Mouse (Mus musculus): Measurements from ENCODE around the gene Zfp184. TPM values are rescaled to one million over a fixed set of nuclear protein-coding genes. Genes with fewer than 3 reads are reported as not detected.

The Zfp184 gene
- polyA plus RNA-seq, 1 experiment from 2014 or later, result 25.4 TPM

GRCm38 (mm10) chr13:21913854-21914253, 31.0 kb upstream of the Zfp184 start:
- H3K4me1 ChIP-seq, result peaks cover 20% of the 10 kb centered on the region
- H3K36me3 ChIP-seq (ENCODE audit: poor library complexity, severe bottlenecking), result no peaks in the 10 kb centered on the region
- H3K4me3 ChIP-seq, result 0 out of 2 replicates have a peak overlapping the region, but pooled peaks have one; percentile 17
- no peak overlapping the region for H3K27ac ChIP-seq
- no peak for ATAC-seq
- H3K9me3 ChIP-seq (replicated peaks), result no peaks in the 10 kb centered on the region
- H3K9ac ChIP-seq, result no peak overlapping the region
- 7% methylated on average over 8 of the region's 8 CpGs for WGBS
- peak overlapping the region; percentile 41 for H3K4me2 ChIP-seq
- H3K27me3 ChIP-seq, result peaks cover 48% of the 10 kb centered on the region

GRCm38 (mm10) chr13:21914599-21914998, 30.3 kb upstream of the Zfp184 start:
- H3K27me3 ChIP-seq, result peaks cover 55% of the 10 kb centered on the region

GRCm38 (mm10) chr13:21915487-21915886, 29.4 kb upstream of the Zfp184 start:
- Histone ChIP-seq H3K4me1 (peaks cover 24% of the 10 kb centered on the region), H3K27me3 (peaks cover 56% of the 10 kb centered on the region), H3K4me3 (no peak overlapping the region), H3K9me3 (replicated peaks) (no peaks in the 10 kb centered on the region), H3K4me2 (no peak overlapping the region), H3K27ac (no peak overlapping the region), H3K36me3 (ENCODE audit: poor library complexity, severe bottlenecking) (no peaks in the 10 kb centered on the region), H3K9ac (no peak overlapping the region)
- WGBS, result 50% methylated on average over 5 of the region's 5 CpGs
- ATAC-seq, result no peak

More at GRCm38 (mm10) chr13:21914599-21914998, 30.3 kb upstream of the Zfp184 start:
- ATAC-seq, result 0 out of 2 replicates have a peak, but pooled peaks have one; percentile 43
- Histone ChIP-seq H3K4me1 (peaks cover 24% of the 10 kb centered on the region), H3K36me3 (ENCODE audit: poor library complexity, severe bottlenecking) (no peaks in the 10 kb centered on the region), H3K9me3 (replicated peaks) (no peaks in the 10 kb centered on the region), H3K4me2 (peak overlapping the region; percentile 41), H3K27ac (no peak overlapping the region), H3K9ac (no peak overlapping the region), H3K4me3 (peak overlapping the region; percentile 17)
- WGBS, result 2% methylated on average over 14 of the region's 14 CpGs

GRCm38 (mm10) chr13:21916056-21916455, 28.8 kb upstream of the Zfp184 start:
- peaks cover 24% of the 10 kb centered on the region for H3K4me1 ChIP-seq
- no peak overlapping the region for H3K27ac ChIP-seq
- 41% methylated on average over 6 of the region's 6 CpGs for WGBS
- H3K4me2 ChIP-seq, result no peak overlapping the region
- no peak for ATAC-seq
- H3K9me3 ChIP-seq (replicated peaks), result no peaks in the 10 kb centered on the region
- no peaks in the 10 kb centered on the region for H3K36me3 ChIP-seq (ENCODE audit: poor library complexity, severe bottlenecking)
- peaks cover 57% of the 10 kb centered on the region for H3K27me3 ChIP-seq
- H3K9ac ChIP-seq, result no peak overlapping the region
- no peak overlapping the region for H3K4me3 ChIP-seq

GRCm38 (mm10) chr13:21917040-21917439, 27.9 kb upstream of the Zfp184 start:
- Histone ChIP-seq H3K27me3 (peaks cover 60% of the 10 kb centered on the region), H3K4me1 (peaks cover 24% of the 10 kb centered on the region), H3K9me3 (replicated peaks) (no peaks in the 10 kb centered on the region), H3K27ac (no peak overlapping the region), H3K4me3 (peak overlapping the region; percentile 41; the same call in 1 of the 2 replicates), H3K4me2 (peak overlapping the region; percentile 63), H3K36me3 (ENCODE audit: poor library complexity, severe bottlenecking) (no peaks in the 10 kb centered on the region), H3K9ac (no peak overlapping the region)
- ATAC-seq, result no peak
- WGBS, result 3% methylated on average over 13 of the region's 13 CpGs

- under 1% methylated on average over 11 of the region's 11 CpGs for WGBS
- Histone ChIP-seq H3K9me3 (replicated peaks) (no peaks in the 10 kb centered on the region), H3K4me1 (peaks cover 24% of the 10 kb centered on the region), H3K9ac (no peak overlapping the region), H3K4me2 (peak overlapping the region; percentile 63), H3K27ac (no peak overlapping the region), H3K4me3 (peak overlapping the region; percentile 41), H3K27me3 (peaks cover 60% of the 10 kb centered on the region), H3K36me3 (ENCODE audit: poor library complexity, severe bottlenecking) (no peaks in the 10 kb centered on the region)
- no peak for ATAC-seq
Observed at GRCm38 (mm10) chr13:21917480-21917879, 27.4 kb upstream of the Zfp184 start.

GRCm38 (mm10) chr13:21917992-21918391, 26.9 kb upstream of the Zfp184 start:
- Histone ChIP-seq H3K27ac (no peak overlapping the region), H3K4me3 (peak overlapping the region; percentile 41), H3K4me1 (peaks cover 24% of the 10 kb centered on the region), H3K9ac (peak overlapping the region; percentile 41; the same call in 1 of the 2 replicates), H3K27me3 (peaks cover 60% of the 10 kb centered on the region), H3K4me2 (peak overlapping the region; percentile 63), H3K36me3 (ENCODE audit: poor library complexity, severe bottlenecking) (no peaks in the 10 kb centered on the region), H3K9me3 (replicated peaks) (no peaks in the 10 kb centered on the region)
- under 1% methylated on average over 16 of the region's 16 CpGs for WGBS
- no peak for ATAC-seq

GRCm38 (mm10) chr13:21918570-21919419, 26.1 kb upstream of the Zfp184 start:
- Histone ChIP-seq H3K4me2 (peak overlapping the region; percentile 63), H3K9ac (peak overlapping the region; percentile 48), H3K27me3 (peaks cover 57% of the 10 kb centered on the region), H3K4me1 (peaks cover 24% of the 10 kb centered on the region), H3K27ac (no peak overlapping the region), H3K9me3 (replicated peaks) (no peaks in the 10 kb centered on the region), H3K4me3 (peak overlapping the region; percentile 41), H3K36me3 (ENCODE audit: poor library complexity, severe bottlenecking) (no peaks in the 10 kb centered on the region)
- ATAC-seq, result peak; percentile 72
- WGBS, result under 1% methylated on average over 38 of the region's 38 CpGs

- ATAC-seq, result no peak
- no peak overlapping the region for H3K9ac ChIP-seq
- no peaks in the 10 kb centered on the region for H3K9me3 ChIP-seq (replicated peaks)
- H3K4me2 ChIP-seq, result no peak overlapping the region
- no peak overlapping the region for H3K27ac ChIP-seq
- H3K4me1 ChIP-seq, result peaks cover 18% of the 10 kb centered on the region
- H3K36me3 ChIP-seq (ENCODE audit: poor library complexity, severe bottlenecking), result no peaks in the 10 kb centered on the region
- 5% methylated on average over 11 of the region's 11 CpGs for WGBS
- no peak overlapping the region for H3K4me3 ChIP-seq
- peaks cover 50% of the 10 kb centered on the region for H3K27me3 ChIP-seq
Observed at GRCm38 (mm10) chr13:21919836-21920431, 25.0 kb upstream of the Zfp184 start.

GRCm38 (mm10) chr13:21920681-21921233, 24.1 kb upstream of the Zfp184 start:
- H3K27me3 ChIP-seq, result peaks cover 46% of the 10 kb centered on the region
- H3K27ac ChIP-seq, result no peak overlapping the region
- 21% methylated on average over 8 of the region's 8 CpGs for WGBS

GRCm38 (mm10) chr13:21923417-21923816, 21.5 kb upstream of the Zfp184 start:
- no peak overlapping the region for H3K9ac ChIP-seq
- H3K4me3 ChIP-seq, result no peak overlapping the region
- peaks cover 8% of the 10 kb centered on the region; the same call in 1 of the 2 replicates for H3K4me1 ChIP-seq
- no peaks in the 10 kb centered on the region for H3K9me3 ChIP-seq (replicated peaks)
- no peak for ATAC-seq
- H3K4me2 ChIP-seq, result no peak overlapping the region
- no peaks in the 10 kb centered on the region for H3K36me3 ChIP-seq (ENCODE audit: poor library complexity, severe bottlenecking)
- H3K27ac ChIP-seq, result no peak overlapping the region
- peaks cover 30% of the 10 kb centered on the region for H3K27me3 ChIP-seq

More at GRCm38 (mm10) chr13:21920681-21921233, 24.1 kb upstream of the Zfp184 start:
- Histone ChIP-seq H3K4me2 (no peak overlapping the region), H3K4me1 (peaks cover 18% of the 10 kb centered on the region), H3K9me3 (replicated peaks) (no peaks in the 10 kb centered on the region), H3K4me3 (no peak overlapping the region), H3K36me3 (ENCODE audit: poor library complexity, severe bottlenecking) (no peaks in the 10 kb centered on the region), H3K9ac (no peak overlapping the region)
- ATAC-seq, result no peak
